Mouse (Mus musculus) heart, embryonic 14.5 days (tissue): ENCODE results near the gene Maob. TPM values are rescaled to one million over a fixed set of nuclear protein-coding genes. Genes with fewer than 3 reads are reported as not detected.

ENCODE experiments used
- ATAC-seq: fragments of 200-750 bp; cut with Nextera tagmentation; 2 replicates; pipeline ENCODE4 v1.8.0; 2017; ENCODE audit warnings: low read depth, moderate TSS enrichment; ENCODE audit not compliant: insufficient number of reproducible peaks, insufficient read depth, low FRiP score
- H3K27ac ChIP-seq, 2 experiments: fragments of 200-500 bp in 1 of 2; fragments of 300-500 bp in 1 of 2; sonication (generic) in 1 of 2; replicated peaks in 1 of 2; 2 replicates each; pipeline ENCODE4 v1.5.1; 2012 to 2014; ENCODE audit warnings: low read depth in 2 of 2, low read length in 2 of 2, control low read depth in 1 of 2, mild to moderate bottlenecking in 1 of 2, mixed read lengths in 1 of 2; ENCODE audit not compliant: control insufficient read depth in 1 of 2, insufficient read depth in 1 of 2
- H3K27me3 ChIP-seq: fragments of 300-500 bp; sonication (generic); 2 replicates; pipeline ENCODE4 v1.6.1; 2014; ENCODE audit warnings: mild to moderate bottlenecking, low read length, control low read depth; ENCODE audit not compliant: control insufficient read depth, insufficient read depth
- H3K36me3 ChIP-seq: fragments of 300-500 bp; sonication (generic); 2 replicates; pipeline ENCODE4 v1.6.1; 2014; ENCODE audit warnings: mild to moderate bottlenecking, control low read depth, low read length, mixed read lengths; ENCODE audit not compliant: control insufficient read depth, insufficient read depth
- H3K4me1 ChIP-seq, 2 experiments: fragments of 200-500 bp in 1 of 2; fragments of 300-500 bp in 1 of 2; sonication (generic) in 1 of 2; 2 replicates each; pipeline ENCODE4 v1.6.1; 2012 to 2014; ENCODE audit warnings: low read length in 2 of 2, control low read depth in 1 of 2, mixed read lengths in 1 of 2; ENCODE audit not compliant: control insufficient read depth in 2 of 2, insufficient read depth in 2 of 2
- H3K4me2 ChIP-seq: fragments of 300-500 bp; sonication (generic); 2 replicates; pipeline ENCODE4 v1.6.1; 2014; ENCODE audit warnings: mild to moderate bottlenecking, low read length
- H3K4me3 ChIP-seq, 2 experiments: fragments of 200-500 bp in 1 of 2; fragments of 300-500 bp in 1 of 2; sonication (generic) in 1 of 2; 2 replicates each; pipeline ENCODE4 v1.5.1; 2012 to 2014; ENCODE audit warnings: low read length in 2 of 2, mild to moderate bottlenecking in 2 of 2, control low read depth in 1 of 2, low read depth in 1 of 2, moderate library complexity in 1 of 2; ENCODE audit not compliant: control insufficient read depth in 1 of 2, insufficient read depth in 1 of 2
- H3K9ac ChIP-seq: fragments of 300-500 bp; sonication (generic); 2 replicates; pipeline ENCODE4 v1.6.1; 2014; ENCODE audit warnings: mild to moderate bottlenecking, low read length
- H3K9me3 ChIP-seq: fragments of 300-500 bp; sonication (generic); 2 replicates; pipeline ENCODE4 v1.6.1; 2016; ENCODE audit warnings: low read length, control low read depth; ENCODE audit not compliant: control insufficient read depth
- WGBS: fragments of 180-500 bp; shearing (Covaris S2); extraction: QIAGEN DNeasy Blood & Tissue Kit; methylation state at CpG from one replicate; pipeline ENCODE4 v1.1.7; 2014; 5-methylcytosine and 5-hydroxymethylcytosine counted together
- polyA plus RNA-seq: library from polyadenylated mRNA; unstranded; fragments of >200 nt; fragmentation: Nextera tagmentation; extraction: Ambion mirVana; gene quantifications from 2 replicates; pipeline ENCODE4 v1.2.1, GENCODE M21; 2014

The Maob gene
- polyA plus RNA-seq, 1 experiment from 2014 or later: 14.5 TPM

DNA sequence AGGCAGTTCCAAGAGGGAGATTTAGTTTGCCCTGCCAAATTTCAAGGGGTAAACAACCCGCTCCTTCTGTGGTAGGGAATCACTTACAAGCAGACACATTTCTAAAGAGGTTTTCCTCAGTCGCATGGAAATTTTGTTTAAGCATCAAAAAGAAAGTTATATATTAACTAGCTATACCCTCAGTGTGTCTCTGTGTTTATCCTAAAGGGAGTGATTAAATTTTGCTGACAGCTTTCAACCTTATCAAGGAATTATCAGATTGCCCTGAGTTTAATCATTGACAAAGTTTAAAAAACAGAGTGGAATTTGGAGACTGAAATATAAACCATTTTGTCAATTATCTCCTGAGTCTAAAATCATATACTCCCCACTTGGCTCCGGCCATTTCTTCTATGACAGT is 5.1 kb downstream of the Maob start:
- ATAC-seq: no peak
- WGBS: 69% methylated on average over 3 of the region's 3 CpGs

GRCm38 (mm10) chrX:16767453-16767852 is 49.7 kb downstream of the Maob start:
- 56% methylated on average over 1 of the region's 1 CpGs for WGBS
- H3K4me3 ChIP-seq: no peak overlapping the region
- no peak overlapping the region for H3K9ac ChIP-seq
- no peak overlapping the region for H3K27ac ChIP-seq
- no peak overlapping the region for H3K4me2 ChIP-seq
- H3K9me3 ChIP-seq: no peaks in the 10 kb centered on the region
- H3K36me3 ChIP-seq: no peaks in the 10 kb centered on the region
- H3K4me1 ChIP-seq: no peaks in the 10 kb centered on the region
- no peak for ATAC-seq
- no peaks in the 10 kb centered on the region for H3K27me3 ChIP-seq

More for the DNA sequence above, 5.1 kb downstream of the Maob start:
- H3K9ac ChIP-seq: no peak overlapping the region
- H3K36me3 ChIP-seq: no peaks in the 10 kb centered on the region
- H3K27ac ChIP-seq: no peak overlapping the region
- H3K4me3 ChIP-seq: no peak overlapping the region
- no peaks in the 10 kb centered on the region for H3K9me3 ChIP-seq
- no peaks in the 10 kb centered on the region for H3K4me1 ChIP-seq
- no peaks in the 10 kb centered on the region for H3K27me3 ChIP-seq
- H3K4me2 ChIP-seq: no peak overlapping the region

DNA sequence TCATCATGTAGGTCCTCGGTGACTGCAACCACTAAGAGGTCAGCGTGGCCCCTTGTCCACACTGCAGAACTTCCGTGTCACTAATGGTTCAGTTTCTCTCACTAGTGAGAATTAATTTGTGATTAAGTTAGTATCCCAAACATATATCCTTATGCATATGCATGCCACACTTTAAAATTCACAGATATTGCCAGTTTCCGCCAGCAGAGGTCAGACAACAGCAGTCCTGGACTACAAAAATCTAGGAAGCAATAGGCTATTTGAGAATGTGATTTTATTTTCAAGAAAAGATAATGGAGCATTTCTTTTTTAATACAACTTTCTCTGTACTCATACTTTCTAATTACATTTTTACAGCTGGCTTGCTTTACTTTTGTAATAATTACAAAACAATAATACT is 51.0 kb downstream of the Maob start:
- Histone ChIP-seq H3K4me3 (no peak overlapping the region), H3K4me1 (no peaks in the 10 kb centered on the region), H3K27me3 (no peaks in the 10 kb centered on the region), H3K27ac (no peak overlapping the region), H3K9ac (no peak overlapping the region), H3K36me3 (no peaks in the 10 kb centered on the region), H3K9me3 (no peaks in the 10 kb centered on the region), H3K4me2 (no peak overlapping the region)
- no peak for ATAC-seq
- WGBS: 51% methylated on average over 4 of the region's 4 CpGs

GRCm38 (mm10) chrX:16761430-16761829 is 55.7 kb downstream of the Maob start:
- ATAC-seq: no peak
- H3K9ac ChIP-seq: no peak overlapping the region
- no peak overlapping the region for H3K4me2 ChIP-seq
- H3K4me1 ChIP-seq: no peaks in the 10 kb centered on the region
- WGBS: 50% methylated on average over 3 of the region's 3 CpGs
- no peaks in the 10 kb centered on the region for H3K36me3 ChIP-seq
- no peak overlapping the region for H3K4me3 ChIP-seq
- H3K9me3 ChIP-seq: no peaks in the 10 kb centered on the region
- no peak overlapping the region for H3K27ac ChIP-seq
- H3K27me3 ChIP-seq: no peaks in the 10 kb centered on the region

GRCm38 (mm10) chrX:16754761-16755160 is 62.4 kb downstream of the Maob start:
- no peak overlapping the region for H3K4me2 ChIP-seq
- H3K4me1 ChIP-seq: no peaks in the 10 kb centered on the region
- H3K27ac ChIP-seq: no peak overlapping the region
- H3K9me3 ChIP-seq: no peaks in the 10 kb centered on the region; the same call in 1 of the 2 replicates
- no peaks in the 10 kb centered on the region for H3K27me3 ChIP-seq
- no peak overlapping the region for H3K4me3 ChIP-seq
- no peak for ATAC-seq
- H3K9ac ChIP-seq: no peak overlapping the region
- no peaks in the 10 kb centered on the region for H3K36me3 ChIP-seq

- Histone ChIP-seq H3K4me3 (no peak overlapping the region), H3K27me3 (no peaks in the 10 kb centered on the region), H3K9ac (no peak overlapping the region), H3K4me1 (no peaks in the 10 kb centered on the region), H3K36me3 (no peaks in the 10 kb centered on the region), H3K27ac (no peak overlapping the region), H3K9me3 (no peaks in the 10 kb centered on the region; the same call in 1 of the 2 replicates), H3K4me2 (no peak overlapping the region)
- no peak for ATAC-seq
- 41% methylated on average over 1 of the region's 1 CpGs for WGBS
Observed at GRCm38 (mm10) chrX:16748932-16749331, 68.2 kb downstream of the Maob start.

DNA sequence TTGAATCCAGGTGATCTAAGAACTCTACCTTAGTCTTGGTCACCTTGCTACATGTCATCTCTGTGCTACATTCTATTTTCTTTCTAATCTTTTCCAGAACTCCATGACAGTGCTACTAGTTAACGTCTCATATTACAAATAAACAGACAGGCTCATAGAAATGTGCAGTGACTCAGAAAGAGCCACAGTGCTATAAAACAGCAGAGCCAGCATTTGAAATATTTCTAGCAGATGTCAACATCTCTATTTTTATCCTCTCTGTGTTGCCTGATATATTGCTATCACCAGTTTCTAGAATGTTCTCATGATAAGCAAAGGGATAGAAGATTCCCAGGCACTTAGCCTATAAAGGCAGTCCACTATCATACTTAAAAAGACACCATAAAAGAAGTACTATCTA is 103.1 kb downstream of the Maob start:
- no peaks in the 10 kb centered on the region for H3K36me3 ChIP-seq

DNA sequence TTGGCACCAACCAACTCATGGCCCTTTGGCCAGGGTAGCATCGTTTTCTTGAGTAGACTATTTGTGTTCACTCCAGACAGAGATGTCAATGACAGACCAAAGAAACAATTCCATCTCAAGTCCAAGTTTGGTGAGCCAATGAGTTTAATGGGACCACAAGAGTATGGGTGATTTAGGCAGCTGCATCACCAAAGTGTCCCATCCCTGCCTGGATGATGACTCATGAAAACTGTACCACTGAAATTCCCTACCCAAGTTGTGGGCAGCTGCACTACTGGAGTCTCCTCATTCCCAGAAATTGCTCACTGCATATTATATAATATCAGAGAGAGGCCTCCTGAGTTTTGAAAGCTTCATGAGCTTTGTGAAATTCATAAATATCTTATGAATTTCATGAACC is 111.1 kb downstream of the Maob start:
- Histone ChIP-seq H3K27ac (no peak overlapping the region), H3K27me3 (no peaks in the 10 kb centered on the region), H3K9ac (no peak overlapping the region), H3K9me3 (no peaks in the 10 kb centered on the region), H3K4me1 (no peaks in the 10 kb centered on the region), H3K4me3 (no peak overlapping the region), H3K4me2 (no peak overlapping the region), H3K36me3 (no peaks in the 10 kb centered on the region)
- 79% methylated on average over 1 of the region's 1 CpGs for WGBS
- ATAC-seq: no peak

More for the DNA sequence above, 103.1 kb downstream of the Maob start:
- H3K4me3 ChIP-seq: no peak overlapping the region
- 38% methylated on average over 1 of the region's 1 CpGs for WGBS
- no peaks in the 10 kb centered on the region for H3K4me1 ChIP-seq
- no peaks in the 10 kb centered on the region for H3K27me3 ChIP-seq
- no peaks in the 10 kb centered on the region for H3K9me3 ChIP-seq
- no peak overlapping the region for H3K9ac ChIP-seq
- H3K4me2 ChIP-seq: no peak overlapping the region
- no peak overlapping the region for H3K27ac ChIP-seq
- ATAC-seq: no peak
